Mouse (Mus musculus) central nervous system, embryonic 14 days (tissue): ENCODE measurements around the gene Igsf21. TPM values are rescaled to one million over a fixed set of nuclear protein-coding genes. Genes with fewer than 3 reads are reported as not detected.

Experiments used
- polyA plus RNA-seq: library from polyadenylated mRNA; depleted of rRNA; stranded (reverse); fragments of >200 nt; gene quantifications from 2 replicates; pipeline ENCODE4 v1.2.3, GENCODE M21; 2012; rRNA removed

The Igsf21 gene
- polyA plus RNA-seq: 20.1 and 20.4 TPM in 2 replicates

DNA sequence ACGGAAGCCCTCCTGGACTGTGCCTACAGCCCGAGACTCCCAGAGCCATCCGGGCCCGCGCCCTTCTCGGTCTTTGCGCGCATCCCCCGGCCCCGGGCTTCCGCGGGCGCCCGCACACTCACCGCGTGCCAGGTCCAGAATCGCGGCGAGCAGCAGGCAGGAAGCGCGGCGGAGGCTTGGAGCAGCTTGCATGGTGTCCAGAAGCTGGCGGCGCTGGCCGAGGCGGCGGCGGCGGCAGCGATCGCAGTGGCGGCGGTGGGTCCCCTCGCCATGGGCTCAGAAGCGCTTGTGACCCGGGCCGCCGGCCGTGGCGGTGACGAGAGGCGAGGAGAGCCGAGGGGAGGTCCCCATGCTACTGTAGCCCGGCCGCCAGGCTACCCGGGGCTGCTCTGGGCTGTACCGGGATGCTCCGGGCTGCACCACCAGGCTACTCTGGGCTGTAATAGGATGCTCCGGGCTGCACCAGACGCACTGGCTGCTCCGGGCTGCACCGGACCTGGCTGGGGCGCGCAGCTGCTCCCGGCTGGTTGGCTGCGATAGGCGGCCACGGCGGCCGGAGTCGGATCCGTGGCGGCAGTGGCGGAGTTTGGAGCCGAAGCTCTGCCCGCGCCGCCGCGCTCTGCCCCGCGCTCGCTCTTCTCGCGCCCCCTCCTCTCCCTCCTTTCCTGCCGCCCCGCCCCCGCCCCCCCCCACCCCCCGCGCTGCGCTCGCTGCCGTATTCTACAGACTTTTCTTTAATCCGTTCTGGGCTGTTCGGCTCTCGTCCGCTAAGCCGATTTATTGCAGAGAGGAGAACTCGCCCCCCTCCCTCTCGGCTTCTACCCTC lies at the start of gene Igsf21:
Igsf21 (minus strand) TSS at position 605 of the 826 bp plus-strand sequence.

